Mouse (Mus musculus) forebrain, embryonic 16.5 days (tissue): Measurements from ENCODE around the gene Wfdc18. TPM values are rescaled to one million over a fixed set of nuclear protein-coding genes. Genes with fewer than 3 reads are reported as not detected.

Experiments used
- ATAC-seq: fragments of 200-750 bp; cut with Nextera tagmentation; 2 replicates; pipeline ENCODE4 v1.8.0; 2017; ENCODE audit warnings: mild to moderate bottlenecking, moderate library complexity
- H3K27ac ChIP-seq: fragments of 300-500 bp; sonication (generic); 2 replicates; pipeline ENCODE4 v1.5.1; 2014; ENCODE audit warnings: low read length, control low read depth
- H3K27me3 ChIP-seq: fragments of 300-500 bp; sonication (generic); replicated peaks from 2 replicates; pipeline ENCODE4 v1.6.1; 2014; ENCODE audit warnings: low read length; ENCODE audit not compliant: control insufficient read depth, insufficient read depth
- H3K36me3 ChIP-seq: fragments of 300-500 bp; sonication (generic); 2 replicates; pipeline ENCODE4 v1.6.1; 2014; ENCODE audit not compliant: control insufficient read depth, insufficient read depth
- H3K4me1 ChIP-seq: fragments of 300-500 bp; sonication (generic); replicated peaks from 2 replicates; pipeline ENCODE4 v1.6.1; 2014; ENCODE audit warnings: low read length; ENCODE audit not compliant: control insufficient read depth, insufficient read depth
- H3K4me2 ChIP-seq: fragments of 300-500 bp; sonication (generic); 2 replicates; pipeline ENCODE4 v1.6.1; 2014; ENCODE audit warnings: mild to moderate bottlenecking, low read length, control low read depth
- H3K4me3 ChIP-seq: fragments of 300-500 bp; sonication (generic); replicated peaks from 2 replicates; pipeline ENCODE4 v1.5.1; 2014; ENCODE audit warnings: mild to moderate bottlenecking, low read length, control low read depth
- H3K9ac ChIP-seq: fragments of 300-500 bp; sonication (generic); replicated peaks from 2 replicates; pipeline ENCODE4 v1.6.1; 2014; ENCODE audit warnings: low read depth, low read length, control low read depth
- H3K9me3 ChIP-seq: fragments of 300-500 bp; sonication (generic); 2 replicates; pipeline ENCODE4 v1.6.1; 2016; ENCODE audit warnings: low read length; ENCODE audit not compliant: control insufficient read depth
- WGBS: fragments of 180-500 bp; shearing (Covaris S2); extraction: QIAGEN DNeasy Blood & Tissue Kit; methylation state at CpG from one replicate; pipeline ENCODE4 v1.1.7; 2014; 5-methylcytosine and 5-hydroxymethylcytosine counted together
- polyA plus RNA-seq: library from polyadenylated mRNA; unstranded; fragments of >200 nt; fragmentation: Nextera tagmentation; extraction: Ambion mirVana; gene quantifications from 2 replicates; pipeline ENCODE4 v1.2.1, GENCODE M21; 2015

Gene Wfdc18
- polyA plus RNA-seq: not detected in 2 replicates

GRCm38 (mm10) chr11:83708715-83709114 lies at the start of gene Wfdc18:
TSS of gene Wfdc18 (plus strand) at chr11:83709015.
- Histone ChIP-seq H3K4me2 (no peak within 1 kb of the TSS), H3K9ac (no peak within 1 kb of the TSS), H3K4me1 (no peaks in the 10 kb centered on the region), H3K9me3 (no peaks in the 10 kb centered on the region), H3K27ac (no peak within 1 kb of the TSS), H3K4me3 (no peak within 1 kb of the TSS), H3K36me3 (no peaks in the 10 kb centered on the region), H3K27me3 (no peaks in the 10 kb centered on the region)
- ATAC-seq: no peak
- WGBS: 69% methylated on average over 4 of the region's 4 CpGs

- no peak for ATAC-seq
- H3K4me1 ChIP-seq: no peaks in the 10 kb centered on the region
- H3K4me3 ChIP-seq: no peak within 1 kb of the TSS
- H3K9me3 ChIP-seq: no peaks in the 10 kb centered on the region
- H3K9ac ChIP-seq: no peak within 1 kb of the TSS
- 87% methylated on average over 6 of the region's 6 CpGs for WGBS
- H3K27me3 ChIP-seq: no peaks in the 10 kb centered on the region
- H3K4me2 ChIP-seq: no peak within 1 kb of the TSS
- H3K36me3 ChIP-seq: no peaks in the 10 kb centered on the region
- H3K27ac ChIP-seq: no peak within 1 kb of the TSS
Measured at GRCm38 (mm10) chr11:83662204-83662603, 46.6 kb upstream of the Wfdc18 start, which contains the start of gene Ccl4. TSS of gene Ccl4 (plus strand) at chr11:83662584.

GRCm38 (mm10) chr11:83663532-83663931 lies 45.3 kb upstream of the Wfdc18 start:
- H3K27me3 ChIP-seq: no peaks in the 10 kb centered on the region
- 90% methylated on average over 5 of the region's 5 CpGs for WGBS
- H3K4me1 ChIP-seq: no peaks in the 10 kb centered on the region
- H3K27ac ChIP-seq: no peak overlapping the region
- H3K4me3 ChIP-seq: no peak overlapping the region
- no peaks in the 10 kb centered on the region for H3K36me3 ChIP-seq
- no peaks in the 10 kb centered on the region for H3K9me3 ChIP-seq
- no peak overlapping the region for H3K9ac ChIP-seq
- no peak overlapping the region for H3K4me2 ChIP-seq
- ATAC-seq: no peak

- Histone ChIP-seq H3K9me3 (no peaks in the 10 kb centered on the region), H3K4me2 (no peak overlapping the region), H3K9ac (no peak overlapping the region), H3K4me1 (no peaks in the 10 kb centered on the region), H3K36me3 (no peaks in the 10 kb centered on the region), H3K4me3 (no peak overlapping the region), H3K27ac (no peak overlapping the region), H3K27me3 (no peaks in the 10 kb centered on the region)
- ATAC-seq: no peak
Measured at GRCm38 (mm10) chr11:83671743-83672142, 37.1 kb upstream of the Wfdc18 start.

GRCm38 (mm10) chr11:83675665-83676064 lies 33.1 kb upstream of the Wfdc18 start:
- Histone ChIP-seq H3K9ac (no peak overlapping the region), H3K36me3 (no peaks in the 10 kb centered on the region), H3K4me2 (no peak overlapping the region), H3K4me3 (no peak overlapping the region), H3K9me3 (no peaks in the 10 kb centered on the region), H3K27ac (no peak overlapping the region), H3K27me3 (no peaks in the 10 kb centered on the region), H3K4me1 (no peaks in the 10 kb centered on the region)
- no peak for ATAC-seq
- WGBS: 100% methylated on average over 1 of the region's 1 CpGs

- Histone ChIP-seq H3K4me2 (no peak overlapping the region), H3K9me3 (no peaks in the 10 kb centered on the region), H3K4me3 (no peak overlapping the region), H3K27me3 (no peaks in the 10 kb centered on the region), H3K9ac (no peak overlapping the region), H3K4me1 (no peaks in the 10 kb centered on the region), H3K27ac (no peak overlapping the region), H3K36me3 (no peaks in the 10 kb centered on the region)
- no peak for ATAC-seq
- WGBS: 71% methylated on average over 1 of the region's 1 CpGs
Measured at GRCm38 (mm10) chr11:83689918-83690317, 18.9 kb upstream of the Wfdc18 start.

- Histone ChIP-seq H3K9ac (no peak overlapping the region), H3K4me2 (no peak overlapping the region), H3K36me3 (no peaks in the 10 kb centered on the region), H3K4me1 (no peaks in the 10 kb centered on the region), H3K27me3 (no peaks in the 10 kb centered on the region), H3K9me3 (no peaks in the 10 kb centered on the region), H3K4me3 (no peak overlapping the region), H3K27ac (no peak overlapping the region)
- ATAC-seq: no peak
- WGBS: 69% methylated on average over 1 of the region's 1 CpGs
Measured at GRCm38 (mm10) chr11:83692008-83692407, 16.8 kb upstream of the Wfdc18 start.

GRCm38 (mm10) chr11:83703705-83704104 lies 5.1 kb upstream of the Wfdc18 start, which contains the start of gene Wfdc17:
TSS of gene Wfdc17 (plus strand) at chr11:83703991.
- no peaks in the 10 kb centered on the region for H3K27me3 ChIP-seq
- no peak for ATAC-seq
- H3K4me1 ChIP-seq: no peaks in the 10 kb centered on the region
- 67% methylated on average over 1 of the region's 1 CpGs for WGBS
- no peaks in the 10 kb centered on the region for H3K36me3 ChIP-seq
- H3K4me2 ChIP-seq: no peak within 1 kb of the TSS
- H3K4me3 ChIP-seq: no peak within 1 kb of the TSS
- H3K27ac ChIP-seq: no peak within 1 kb of the TSS
- H3K9me3 ChIP-seq: no peaks in the 10 kb centered on the region
- H3K9ac ChIP-seq: no peak within 1 kb of the TSS

GRCm38 (mm10) chr11:83709683-83710082 lies 868 bp downstream of the Wfdc18 start:
- no peaks in the 10 kb centered on the region for H3K4me1 ChIP-seq
- no peaks in the 10 kb centered on the region for H3K36me3 ChIP-seq
- no peak overlapping the region for H3K27ac ChIP-seq
- H3K4me2 ChIP-seq: no peak overlapping the region
- WGBS: 94% methylated on average over 5 of the region's 5 CpGs
- H3K27me3 ChIP-seq: no peaks in the 10 kb centered on the region
- H3K4me3 ChIP-seq: no peak overlapping the region
- no peak overlapping the region for H3K9ac ChIP-seq
- no peaks in the 10 kb centered on the region for H3K9me3 ChIP-seq
- no peak for ATAC-seq

GRCm38 (mm10) chr11:83712671-83713070 lies 3.9 kb downstream of the Wfdc18 start:
- Histone ChIP-seq H3K9ac (no peak overlapping the region), H3K27ac (no peak overlapping the region)

More at GRCm38 (mm10) chr11:83712671-83713070, 3.9 kb downstream of the Wfdc18 start:
- no peak overlapping the region for H3K4me3 ChIP-seq
- H3K4me1 ChIP-seq: no peaks in the 10 kb centered on the region
- H3K4me2 ChIP-seq: no peak overlapping the region
- H3K27me3 ChIP-seq: no peaks in the 10 kb centered on the region
- no peaks in the 10 kb centered on the region for H3K36me3 ChIP-seq
- WGBS: 67% methylated on average over 1 of the region's 1 CpGs
- H3K9me3 ChIP-seq: no peaks in the 10 kb centered on the region
- no peak for ATAC-seq
